Mouse (Mus musculus): ENCODE measurements around the gene Fam169b. TPM values are rescaled to one million over a fixed set of nuclear protein-coding genes. Genes with fewer than 3 reads are reported as not detected.

Fam169b gene
- polyA plus RNA-seq, 1 experiment from 2014 or later: 0.40 TPM

GRCm38 (mm10) chr7:68245681-68246080 lies 28.0 kb upstream of the Fam169b start:
- no peak overlapping the region for H3K27ac ChIP-seq
- no peaks in the 10 kb centered on the region for H3K4me1 ChIP-seq
- no peak for ATAC-seq (ENCODE audit: insufficient read depth, low FRiP score, low read depth)
- 45% methylated on average over 4 of the region's 4 CpGs for whole genome bisulfite sequencing
- no peak overlapping the region for H3K9ac ChIP-seq
- no peak overlapping the region for H3K4me2 ChIP-seq
- H3K4me3 ChIP-seq (replicated peaks): no peak overlapping the region
- no peaks in the 10 kb centered on the region for H3K9me3 ChIP-seq
- no peaks in the 10 kb centered on the region for H3K36me3 ChIP-seq
- no peaks in the 10 kb centered on the region for H3K27me3 ChIP-seq (replicated peaks)

- Histone ChIP-seq H3K4me2 (no peak overlapping the region), H3K9ac (no peak overlapping the region), H3K4me1 (no peaks in the 10 kb centered on the region), H3K4me3 (replicated peaks) (no peak overlapping the region), H3K9me3 (no peaks in the 10 kb centered on the region), H3K27me3 (replicated peaks) (no peaks in the 10 kb centered on the region), H3K36me3 (no peaks in the 10 kb centered on the region), H3K27ac (no peak overlapping the region)
- ATAC-seq (ENCODE audit: insufficient read depth, low FRiP score, low read depth): no peak
- WGBS: 77% methylated on average over 8 of the region's 8 CpGs
These were observed 27.4 kb upstream of the Fam169b start for GRCm38 (mm10) chr7:68246249-68246648.

- WGBS: 45% methylated on average over 1 of the region's 1 CpGs
- H3K27me3 ChIP-seq (replicated peaks): no peaks in the 10 kb centered on the region
These were observed 23.2 kb upstream of the Fam169b start for GRCm38 (mm10) chr7:68250411-68250810.

GRCm38 (mm10) chr7:68250902-68251301 lies 22.7 kb upstream of the Fam169b start:
- H3K9me3 ChIP-seq: no peaks in the 10 kb centered on the region
- H3K27me3 ChIP-seq (replicated peaks): no peaks in the 10 kb centered on the region
- no peak for ATAC-seq (ENCODE audit: insufficient read depth, low FRiP score, low read depth)
- H3K4me3 ChIP-seq (replicated peaks): no peak overlapping the region
- H3K4me2 ChIP-seq: no peak overlapping the region
- no peaks in the 10 kb centered on the region for H3K4me1 ChIP-seq
- H3K36me3 ChIP-seq: no peaks in the 10 kb centered on the region
- WGBS: 80% methylated on average over 3 of the region's 3 CpGs
- H3K27ac ChIP-seq: no peak overlapping the region
- no peak overlapping the region for H3K9ac ChIP-seq

More at GRCm38 (mm10) chr7:68250411-68250810, 23.2 kb upstream of the Fam169b start:
- no peak overlapping the region for H3K4me3 ChIP-seq (replicated peaks)
- no peak for ATAC-seq (ENCODE audit: insufficient read depth, low FRiP score, low read depth)
- no peak overlapping the region for H3K27ac ChIP-seq
- no peaks in the 10 kb centered on the region for H3K36me3 ChIP-seq
- no peaks in the 10 kb centered on the region for H3K4me1 ChIP-seq
- H3K9ac ChIP-seq: no peak overlapping the region
- H3K4me2 ChIP-seq: no peak overlapping the region
- no peaks in the 10 kb centered on the region for H3K9me3 ChIP-seq

- ATAC-seq (ENCODE audit: insufficient read depth, low FRiP score, low read depth): no peak
- Histone ChIP-seq H3K4me3 (replicated peaks) (no peak overlapping the region), H3K9ac (no peak overlapping the region), H3K36me3 (no peaks in the 10 kb centered on the region), H3K4me2 (no peak overlapping the region), H3K9me3 (no peaks in the 10 kb centered on the region), H3K4me1 (no peaks in the 10 kb centered on the region), H3K27me3 (replicated peaks) (no peaks in the 10 kb centered on the region), H3K27ac (no peak overlapping the region)
- WGBS: 39% methylated on average over 2 of the region's 2 CpGs
These were observed 15.9 kb upstream of the Fam169b start for GRCm38 (mm10) chr7:68257767-68258166.

- no peak for ATAC-seq (ENCODE audit: insufficient read depth, low FRiP score, low read depth)
- Histone ChIP-seq H3K4me2 (no peak overlapping the region), H3K27ac (no peak overlapping the region), H3K36me3 (no peaks in the 10 kb centered on the region), H3K4me1 (no peaks in the 10 kb centered on the region), H3K9me3 (no peaks in the 10 kb centered on the region), H3K4me3 (replicated peaks) (no peak overlapping the region), H3K9ac (no peak overlapping the region), H3K27me3 (replicated peaks) (no peaks in the 10 kb centered on the region)
- 73% methylated on average over 17 of the region's 17 CpGs for WGBS
These were observed 15.1 kb upstream of the Fam169b start for GRCm38 (mm10) chr7:68258326-68259150.

- 0 out of 2 replicates have a peak, but pooled peaks cover 4% of the 10 kb centered on the region for H3K27me3 ChIP-seq (replicated peaks)
These were observed 14.0 kb upstream of the Fam169b start for GRCm38 (mm10) chr7:68259523-68260081.

GRCm38 (mm10) chr7:68262612-68263200 lies 10.9 kb upstream of the Fam169b start:
- Histone ChIP-seq H3K27me3 (replicated peaks) (0 out of 2 replicates have a peak, but pooled peaks cover 9% of the 10 kb centered on the region), H3K27ac (no peak overlapping the region), H3K4me3 (replicated peaks) (no peak overlapping the region), H3K9me3 (no peaks in the 10 kb centered on the region), H3K36me3 (no peaks in the 10 kb centered on the region), H3K4me2 (no peak overlapping the region), H3K4me1 (peaks cover 19% of the 10 kb centered on the region; the same call in 1 of the 2 replicates), H3K9ac (no peak overlapping the region)
- WGBS: 42% methylated on average over 8 of the region's 8 CpGs
- no peak for ATAC-seq (ENCODE audit: insufficient read depth, low FRiP score, low read depth)

More at GRCm38 (mm10) chr7:68259523-68260081, 14.0 kb upstream of the Fam169b start:
- Histone ChIP-seq H3K27ac (no peak overlapping the region), H3K4me2 (no peak overlapping the region), H3K4me1 (0 out of 2 replicates have a peak, but pooled peaks cover 10% of the 10 kb centered on the region), H3K9ac (no peak overlapping the region), H3K9me3 (no peaks in the 10 kb centered on the region), H3K36me3 (no peaks in the 10 kb centered on the region), H3K4me3 (replicated peaks) (no peak overlapping the region)
- 50% methylated on average over 6 of the region's 6 CpGs for WGBS
- ATAC-seq (ENCODE audit: insufficient read depth, low FRiP score, low read depth): no peak

GRCm38 (mm10) chr7:68263346-68264027 lies 10.2 kb upstream of the Fam169b start:
- no peaks in the 10 kb centered on the region for H3K36me3 ChIP-seq
- 0 out of 2 replicates have a peak, but pooled peaks cover 9% of the 10 kb centered on the region for H3K27me3 ChIP-seq (replicated peaks)
- peaks cover 19% of the 10 kb centered on the region; the same call in 1 of the 2 replicates for H3K4me1 ChIP-seq
- no peak overlapping the region for H3K27ac ChIP-seq
- peak overlapping the region; percentile 67 for H3K4me2 ChIP-seq
- no peak for ATAC-seq (ENCODE audit: insufficient read depth, low FRiP score, low read depth)
- WGBS: 62% methylated on average over 8 of the region's 8 CpGs
- H3K9me3 ChIP-seq: no peaks in the 10 kb centered on the region
- H3K4me3 ChIP-seq (replicated peaks): peak overlapping the region; percentile 35
- H3K9ac ChIP-seq: no peak overlapping the region

GRCm38 (mm10) chr7:68264028-68264453 lies 9.6 kb upstream of the Fam169b start, which contains the start of gene Pgpep1l:
TSS of gene Pgpep1l (minus strand) at chr7:68264233.
- peak; percentile 35; the same call in 1 of the 2 replicates for ATAC-seq (ENCODE audit: insufficient read depth, low FRiP score, low read depth)
- Histone ChIP-seq H3K36me3 (no peaks in the 10 kb centered on the region), H3K9ac (no peak within 1 kb of the TSS), H3K27me3 (replicated peaks) (0 out of 2 replicates have a peak, but pooled peaks cover 9% of the 10 kb centered on the region), H3K27ac (no peak within 1 kb of the TSS), H3K9me3 (no peaks in the 10 kb centered on the region), H3K4me1 (peaks cover 19% of the 10 kb centered on the region; the same call in 1 of the 2 replicates), H3K4me2 (peak within 1 kb of the TSS; percentile 67), H3K4me3 (replicated peaks) (peak within 1 kb of the TSS; percentile 35)
- 5% methylated on average over 25 of the region's 25 CpGs for WGBS

GRCm38 (mm10) chr7:68264531-68264930 lies 9.1 kb upstream of the Fam169b start:
- H3K4me3 ChIP-seq (replicated peaks): peak overlapping the region; percentile 35
- H3K27me3 ChIP-seq (replicated peaks): 0 out of 2 replicates have a peak, but pooled peaks cover 9% of the 10 kb centered on the region
- no peak for ATAC-seq (ENCODE audit: insufficient read depth, low FRiP score, low read depth)
- peak overlapping the region; percentile 67 for H3K4me2 ChIP-seq
- H3K9ac ChIP-seq: no peak overlapping the region
- no peaks in the 10 kb centered on the region for H3K9me3 ChIP-seq
- no peak overlapping the region for H3K27ac ChIP-seq
- H3K36me3 ChIP-seq: no peaks in the 10 kb centered on the region
- 11% methylated on average over 14 of the region's 14 CpGs for WGBS
- H3K4me1 ChIP-seq: peaks cover 19% of the 10 kb centered on the region; the same call in 1 of the 2 replicates
